Mouse (Mus musculus): ENCODE measurements around the gene Gm8237.
"Not testable (repeated sequence)": the region's sequence is repeated elsewhere in the genome, so short reads cannot be mapped to it uniquely, and the experiment has no call there.

The Gm8237 gene

DNA sequence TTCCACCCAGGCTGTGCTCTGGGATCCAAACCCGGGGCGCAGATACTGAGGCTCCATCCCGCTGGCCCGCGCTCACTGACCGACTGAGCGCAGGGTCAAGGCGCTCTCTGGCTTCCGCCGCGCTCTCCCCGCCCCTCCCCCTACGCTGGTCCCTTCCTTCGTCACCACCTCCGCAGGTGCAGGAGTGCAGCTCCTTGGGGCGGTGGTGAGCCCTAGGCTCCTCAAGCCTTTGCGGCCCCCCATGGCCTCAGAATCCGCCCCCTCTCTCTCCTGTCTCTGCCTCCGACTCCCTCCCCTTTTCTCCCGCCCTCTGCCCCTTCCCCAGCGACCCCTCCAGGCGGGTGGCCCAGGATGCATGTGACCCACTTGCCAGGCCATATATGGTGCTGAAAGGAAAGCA lies at the start of gene Gm8237:
Gene Gm8237, minus strand, starts transcription at position 142 of the 400 bp plus-strand sequence.
- peak; percentile 6 to 29 for DNase-seq

DNA sequence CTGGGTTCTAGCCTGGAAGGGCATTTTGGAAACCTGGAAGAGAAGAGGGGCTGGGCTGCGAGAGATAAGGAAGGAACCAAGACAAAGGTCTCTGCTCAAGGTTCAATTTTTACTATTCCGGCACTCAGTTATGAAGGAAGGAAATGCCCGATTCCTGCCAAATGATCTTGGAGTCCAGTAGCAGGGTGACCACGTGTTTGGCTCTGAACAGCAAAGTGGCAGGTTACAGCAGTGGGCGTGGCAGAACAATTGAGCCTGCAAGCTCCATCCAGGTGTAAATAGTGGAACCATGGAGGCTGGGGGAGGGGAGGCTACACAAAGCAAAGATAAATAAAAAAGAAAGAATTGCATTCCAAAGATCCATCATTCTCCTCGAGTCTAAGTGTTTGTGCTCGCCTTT lies 43.1 kb upstream of the Gm8237 start:
- DNase-seq = not testable (repeated sequence)

DNA sequence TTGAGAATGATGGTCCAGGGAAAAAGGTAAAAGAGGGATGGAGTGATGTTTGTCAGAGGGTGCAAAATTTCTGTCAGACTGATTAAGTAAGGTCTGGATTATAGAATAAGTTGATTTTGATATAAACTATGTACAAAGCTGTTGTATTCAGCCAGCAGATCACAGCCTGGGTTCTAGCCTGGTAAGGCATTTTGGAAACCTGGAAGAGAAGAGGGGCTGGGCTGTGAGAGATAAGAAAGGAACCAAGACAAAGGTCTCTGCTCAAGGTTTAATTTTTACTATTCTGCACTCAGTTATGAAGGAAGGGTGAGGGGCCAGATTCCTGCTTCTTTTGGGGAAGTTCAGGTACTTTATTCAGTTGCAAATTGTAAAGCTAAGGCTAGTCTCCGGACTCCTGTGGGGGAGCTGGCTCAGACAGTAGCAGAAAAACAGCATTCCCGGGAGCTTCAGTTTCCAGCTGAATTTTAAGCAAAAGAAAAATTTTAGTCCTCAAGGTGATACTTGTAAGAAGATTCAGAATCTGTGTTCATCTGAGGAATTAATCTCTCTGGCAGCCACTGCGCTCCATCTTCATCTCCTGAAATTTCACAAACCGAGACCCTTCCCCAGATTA lies 38.3 kb upstream of the Gm8237 start:
- peak in 1 of 2 experiments; percentile 1 for DNase-seq

DNA sequence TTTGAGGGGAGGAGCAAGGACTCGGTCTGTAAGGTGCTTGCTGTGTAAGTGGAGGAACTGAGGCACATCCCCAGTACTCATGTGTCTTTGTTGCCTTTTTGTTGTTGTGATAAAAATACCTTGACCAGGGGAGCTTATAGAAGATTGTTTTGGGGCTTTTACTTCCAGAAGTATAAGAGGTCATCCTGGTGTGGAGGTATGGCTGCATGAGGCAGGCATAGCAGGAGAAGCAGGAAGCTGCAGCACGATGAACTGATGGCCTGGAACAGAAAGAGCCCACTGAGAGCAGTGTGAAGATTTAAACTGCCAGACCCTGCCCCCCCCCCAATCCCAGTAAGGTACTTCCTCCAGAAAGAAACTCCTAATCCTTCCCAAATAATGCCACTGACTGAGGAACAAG lies 33.5 kb upstream of the Gm8237 start:
- not testable (repeated sequence) for DNase-seq

DNA sequence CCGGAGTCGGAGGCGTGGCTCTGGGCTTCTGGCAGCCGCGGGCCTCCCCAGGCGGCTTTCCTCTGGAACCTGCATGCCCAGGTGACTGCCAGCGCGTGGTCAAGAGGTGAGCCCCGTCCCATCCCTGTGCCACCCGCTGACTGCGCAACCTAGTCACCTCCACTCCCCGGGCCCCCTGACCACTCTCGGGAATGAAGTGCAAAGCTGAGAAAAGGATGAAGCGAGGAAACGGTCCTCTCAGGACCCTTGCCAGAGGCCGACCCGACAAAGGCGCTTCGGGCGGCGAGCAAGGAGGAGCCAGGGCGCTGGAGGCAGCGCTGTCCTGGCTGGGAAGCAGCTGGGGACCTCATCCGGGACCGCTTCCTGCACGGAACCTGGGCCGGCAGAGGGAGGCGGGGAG lies 391 bp downstream of the Gm8237 start:
- DNase-seq = peak; percentile 5 to 14

DNA sequence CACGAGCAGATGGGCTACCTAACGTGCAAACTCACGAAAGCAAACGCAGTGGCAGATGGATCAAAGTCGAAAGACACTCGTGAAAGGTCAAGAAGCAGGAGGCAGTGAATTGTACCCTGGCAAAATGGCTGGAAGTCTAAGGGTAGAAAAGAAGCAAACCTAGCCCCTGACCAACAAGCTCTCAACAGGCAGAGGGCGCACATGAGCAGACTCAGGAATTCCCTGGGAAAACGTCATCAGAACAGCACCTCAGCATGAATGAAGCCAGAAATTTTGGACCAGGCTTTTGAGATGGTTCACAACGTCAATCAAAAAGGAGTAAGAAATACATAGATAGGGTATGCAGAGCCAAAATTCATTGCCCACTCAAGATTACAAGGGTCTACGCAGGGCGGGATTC lies 1.0 kb downstream of the Gm8237 start:
- DNase-seq = peak; percentile 42 to 66

DNA sequence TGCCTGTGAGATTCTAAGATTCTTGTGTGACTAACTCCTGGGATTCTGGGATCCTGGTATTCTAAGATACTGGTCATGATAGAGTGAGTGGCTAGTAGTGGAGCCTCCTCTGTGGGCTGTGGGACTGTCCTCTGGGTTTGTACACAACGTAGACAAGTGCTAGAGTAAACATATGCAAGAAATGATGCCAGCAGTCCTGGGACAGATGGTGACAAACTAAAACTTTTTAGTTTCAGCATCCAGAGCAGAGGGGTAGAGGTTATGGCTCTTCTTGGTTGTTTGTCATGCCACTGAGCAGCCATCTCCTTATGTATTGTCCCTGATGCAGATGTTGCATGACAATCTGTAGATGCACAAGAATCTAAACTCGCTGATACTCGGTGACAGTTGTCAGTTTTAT lies 24.3 kb downstream of the Gm8237 start:
- DNase-seq = not testable (repeated sequence)

DNA sequence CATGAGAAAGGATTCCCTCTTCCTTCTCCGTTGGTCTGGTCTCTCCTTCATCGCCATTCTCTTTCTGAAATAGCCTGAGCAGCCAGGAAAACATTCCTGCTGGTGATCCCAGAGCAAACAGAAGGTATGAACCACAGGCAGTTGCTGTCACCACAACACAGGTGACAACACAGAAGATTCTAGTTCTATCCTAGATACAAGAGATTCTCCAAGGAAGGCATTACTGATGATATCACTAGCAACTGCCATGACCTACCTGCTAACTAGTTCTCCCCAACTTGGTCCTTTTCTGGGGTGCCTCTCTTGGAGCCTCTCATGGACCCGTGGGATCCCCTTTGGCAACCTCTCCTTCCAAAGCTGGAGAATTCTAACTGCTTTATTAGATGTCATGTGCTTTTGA lies 50.0 kb downstream of the Gm8237 start, which contains the start of gene Gm3424:
Gene Gm3424, minus strand, starts transcription at position 101 of the 400 bp plus-strand sequence.
- DNase-seq = not testable (repeated sequence)

DNA sequence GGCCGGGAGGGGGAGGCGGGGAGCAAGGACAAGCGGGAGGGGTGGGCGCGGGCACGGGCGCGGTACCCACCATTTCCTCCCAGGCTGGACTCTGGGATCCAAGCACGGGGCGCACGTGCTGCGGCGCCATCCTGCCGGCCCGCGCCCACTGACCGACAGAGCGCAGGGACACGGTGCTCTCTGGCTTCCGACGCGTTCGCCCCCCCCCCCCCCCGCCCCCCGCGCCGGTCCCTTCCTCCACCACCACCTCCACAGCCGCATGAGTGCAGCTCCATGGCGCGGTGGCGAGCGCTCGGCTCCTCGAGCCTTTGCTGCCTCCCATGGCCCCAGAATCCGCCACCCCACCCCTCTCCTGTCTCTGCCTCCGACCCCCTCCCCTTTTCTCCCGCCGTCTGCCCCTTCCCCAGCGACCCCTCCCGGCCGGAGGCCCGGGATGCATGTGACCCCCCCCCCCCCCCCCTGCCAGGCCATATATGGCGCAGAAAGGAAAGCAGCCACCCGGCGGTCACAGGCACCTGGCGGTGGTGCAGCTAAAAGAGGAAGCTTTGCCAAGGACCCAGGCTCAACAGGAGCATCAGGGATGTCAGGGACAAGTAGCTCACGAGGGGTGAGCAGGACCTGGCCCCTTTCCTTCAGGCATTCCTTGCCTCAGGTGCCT lies 67.4 kb downstream of the Gm8237 start:
- not testable (repeated sequence) for DNase-seq
